Mouse (Mus musculus) CD8-positive naive resting alpha-beta T cell, adult 2 months (primary cell): Measurements from ENCODE around the gene Rasgrp3.
"Not testable (repeated sequence)": the region's sequence is repeated elsewhere in the genome, so short reads cannot be mapped to it uniquely, and the experiment has no call there.

Experiments used
- DNase-seq, 2 experiments: peaks; one replicate each; pipeline ENCODE4 v3.0.0; 2022; ENCODE audit warnings: low read depth in 2 of 2, low spot score in 2 of 2

Rasgrp3 gene

GRCm38 (mm10) chr17:75461771-75462170, 26.1 kb downstream of the Rasgrp3 start:
- DNase-seq = no peak

GRCm38 (mm10) chr17:75463223-75463622, 27.5 kb downstream of the Rasgrp3 start:
- not testable (repeated sequence) for DNase-seq

GRCm38 (mm10) chr17:75463645-75464044, 27.9 kb downstream of the Rasgrp3 start:
- no peak for DNase-seq

- no peak for DNase-seq
These were observed 28.8 kb downstream of the Rasgrp3 start for GRCm38 (mm10) chr17:75464331-75464982.

GRCm38 (mm10) chr17:75464983-75465634, 29.4 kb downstream of the Rasgrp3 start:
- no peak for DNase-seq

GRCm38 (mm10) chr17:75465635-75465997, 29.9 kb downstream of the Rasgrp3 start:
- no peak for DNase-seq

- DNase-seq = no peak
These were observed 31.3 kb downstream of the Rasgrp3 start for GRCm38 (mm10) chr17:75466948-75467347.

GRCm38 (mm10) chr17:75467526-75467925, 31.8 kb downstream of the Rasgrp3 start:
- no peak for DNase-seq

- DNase-seq = no peak
These were observed 32.9 kb downstream of the Rasgrp3 start for GRCm38 (mm10) chr17:75468479-75469114.

- DNase-seq = no peak
These were observed 34.6 kb downstream of the Rasgrp3 start for GRCm38 (mm10) chr17:75470325-75470724.

GRCm38 (mm10) chr17:75470885-75471610, 35.4 kb downstream of the Rasgrp3 start:
- no peak for DNase-seq

- no peak for DNase-seq
These were observed 36.1 kb downstream of the Rasgrp3 start for GRCm38 (mm10) chr17:75471644-75472253.

- DNase-seq = no peak
These were observed 36.7 kb downstream of the Rasgrp3 start for GRCm38 (mm10) chr17:75472379-75472778.

- no peak for DNase-seq
These were observed 40.3 kb downstream of the Rasgrp3 start for GRCm38 (mm10) chr17:75475985-75476384.

GRCm38 (mm10) chr17:75476736-75477416, 41.2 kb downstream of the Rasgrp3 start:
- no peak for DNase-seq

- no peak for DNase-seq
These were observed 42.0 kb downstream of the Rasgrp3 start for GRCm38 (mm10) chr17:75477655-75478054.

GRCm38 (mm10) chr17:75478836-75479235, 43.1 kb downstream of the Rasgrp3 start:
- DNase-seq = no peak

GRCm38 (mm10) chr17:75479663-75480062, 44.0 kb downstream of the Rasgrp3 start:
- no peak for DNase-seq

GRCm38 (mm10) chr17:75480379-75480778, 44.7 kb downstream of the Rasgrp3 start:
- DNase-seq = no peak

GRCm38 (mm10) chr17:75486205-75486604, 50.5 kb downstream of the Rasgrp3 start:
- DNase-seq = no peak

- no peak for DNase-seq
These were observed 59.5 kb downstream of the Rasgrp3 start for GRCm38 (mm10) chr17:75495213-75495612.
